7 mouse cellular contexts compared by ENCODE assay signal in the genomic region with DNA sequence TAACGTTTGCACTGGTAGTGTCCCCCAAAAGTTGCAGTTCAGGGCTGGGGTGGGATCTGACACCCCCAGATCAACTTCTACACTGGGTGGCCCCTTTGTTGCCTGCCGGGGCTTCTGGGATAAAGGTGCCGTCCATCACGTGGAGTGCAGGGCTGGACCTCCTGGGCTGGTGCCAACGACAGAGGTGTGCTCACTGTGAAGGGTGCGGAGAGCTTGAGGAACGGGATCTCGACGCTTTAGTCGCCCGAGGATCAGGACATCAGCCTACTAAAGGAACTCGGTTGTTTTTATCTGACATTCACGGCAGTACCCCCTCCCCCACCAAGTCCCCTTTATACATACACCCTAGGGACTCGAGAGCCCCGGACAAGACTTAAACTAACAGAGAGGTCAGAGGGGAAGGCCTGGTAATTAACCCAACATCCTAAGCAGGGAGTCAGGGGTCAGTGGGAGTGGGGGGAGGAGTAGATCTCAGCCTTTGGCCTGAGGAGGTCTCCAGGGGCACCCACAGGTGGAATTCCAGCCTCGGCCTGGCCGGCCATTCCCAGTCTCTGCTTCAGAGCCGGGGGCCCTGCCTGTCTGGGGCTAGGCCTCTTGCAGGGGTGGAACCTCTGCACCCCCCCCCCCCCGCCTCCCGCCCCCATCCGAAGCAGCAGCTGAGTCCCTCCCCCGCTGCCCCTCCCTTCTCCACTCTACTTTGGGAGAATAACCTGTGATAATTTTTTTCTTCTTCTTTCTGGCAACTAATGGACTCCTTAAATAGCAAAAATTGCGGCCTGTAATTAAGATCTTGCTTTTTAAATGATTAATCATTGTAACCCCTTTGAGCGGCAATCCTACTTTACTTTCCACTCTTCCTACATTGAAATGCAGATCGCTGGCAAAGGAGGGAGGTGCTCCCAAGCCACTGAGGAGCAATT. TPM values are rescaled to one million over a fixed set of nuclear protein-coding genes. Genes with fewer than 3 reads are reported as not detected.
DNase-seq lines count a peak whose midpoint lies in the region; ATAC-seq lines count a peak whose summit lies in the region.

No protein-coding gene starts in this region.

- peaks cover 94% of the 10 kb centered on the region for H3K27me3 ChIP-seq in megakaryocyte, embryonic 14.5 days (replicated peaks)
- H3K27me3 ChIP-seq in forebrain, embryonic 15.5 days = no peaks in the 10 kb centered on the region
- H3K27me3 ChIP-seq in liver, embryonic 11.5 days (replicated peaks; ENCODE audit: control insufficient read depth, insufficient read depth, low read length) = peaks cover 68% of the 10 kb centered on the region
- peaks cover 17% of the 10 kb centered on the region; the same call in 1 of the 2 replicates for H3K27me3 ChIP-seq in stomach, embryonic 16.5 days (ENCODE audit: control insufficient read depth, insufficient read depth, low read length)

- H3K9me3 ChIP-seq in megakaryocyte, embryonic 14.5 days = no peaks in the 10 kb centered on the region
- no peaks in the 10 kb centered on the region for H3K9me3 ChIP-seq in forebrain, embryonic 15.5 days
- no peaks in the 10 kb centered on the region for H3K9me3 ChIP-seq in liver, embryonic 11.5 days (ENCODE audit: control insufficient read depth, low read length)
- no peaks in the 10 kb centered on the region for H3K9me3 ChIP-seq in stomach, embryonic 16.5 days (replicated peaks; ENCODE audit: control insufficient read depth, low read length)

- H3K4me2 ChIP-seq in forebrain, embryonic 15.5 days (replicated peaks) = peak overlapping the region; percentile 48
- peak overlapping the region; percentile 63 for H3K4me2 ChIP-seq in liver, embryonic 11.5 days
- H3K4me2 ChIP-seq in stomach, embryonic 16.5 days (ENCODE audit: low read depth, low read length) = peak overlapping the region; percentile 55

- no peak for DNase-seq in liver, embryonic 11.5 days (ENCODE audit: low spot score)
- no peak for DNase-seq in adrenal gland, adult 2 months

- H3K36me3 ChIP-seq in megakaryocyte, embryonic 14.5 days (replicated peaks; ENCODE audit: low read length) = no peaks in the 10 kb centered on the region
- H3K36me3 ChIP-seq in forebrain, embryonic 15.5 days = no peaks in the 10 kb centered on the region
- H3K36me3 ChIP-seq in liver, embryonic 11.5 days (ENCODE audit: control insufficient read depth, insufficient read depth, low read length) = no peaks in the 10 kb centered on the region
- H3K36me3 ChIP-seq in stomach, embryonic 16.5 days (ENCODE audit: control insufficient read depth, insufficient read depth, low read length) = no peaks in the 10 kb centered on the region

- peaks cover 6% of the 10 kb centered on the region for H3K4me1 ChIP-seq in megakaryocyte, embryonic 14.5 days
- peaks cover 69% of the 10 kb centered on the region for H3K4me1 ChIP-seq in forebrain, embryonic 15.5 days
- peaks cover 9% of the 10 kb centered on the region for H3K4me1 ChIP-seq in liver, embryonic 11.5 days (replicated peaks; ENCODE audit: control insufficient read depth, insufficient read depth, low read length)
- H3K4me1 ChIP-seq in stomach, embryonic 16.5 days (ENCODE audit: control insufficient read depth, insufficient read depth, low read length) = peaks cover 20% of the 10 kb centered on the region

- WGBS in forebrain, embryonic 15.5 days = 2% methylated on average over 25 of the region's 25 CpGs
- 9% methylated on average over 23 of the region's 25 CpGs for WGBS in liver, embryonic 11.5 days
- WGBS in stomach, embryonic 16.5 days = 9% methylated on average over 21 of the region's 25 CpGs

- H3K4me3 ChIP-seq in megakaryocyte, embryonic 14.5 days (replicated peaks) = peak overlapping the region; percentile 46
- peak overlapping the region; percentile 25 for H3K4me3 ChIP-seq in forebrain, embryonic 15.5 days
- peak overlapping the region; percentile 22 for H3K4me3 ChIP-seq in liver, embryonic 11.5 days (ENCODE audit: low read depth, low read length)
- H3K4me3 ChIP-seq in stomach, embryonic 16.5 days (replicated peaks; ENCODE audit: low read length) = peak overlapping the region; percentile 36

- no peak for ATAC-seq in megakaryocyte, adult 5-6 weeks (ENCODE audit: poor library complexity, severe bottlenecking)
- peak; percentile 44 for ATAC-seq in forebrain, embryonic 15.5 days (replicated peaks)
- no peak for ATAC-seq in liver, embryonic 11.5 days (replicated peaks; ENCODE audit: low FRiP score)
- ATAC-seq in stomach, embryonic 16.5 days (ENCODE audit: insufficient read depth, low FRiP score) = no peak
- ATAC-seq in granulocyte monocyte progenitor cell, adult 5-6 weeks (replicated peaks; ENCODE audit: poor library complexity, severe bottlenecking) = no peak

- peak overlapping the region; percentile 48 for H3K9ac ChIP-seq in forebrain, embryonic 15.5 days (replicated peaks)
- H3K9ac ChIP-seq in liver, embryonic 11.5 days (ENCODE audit: low read depth, low read length) = no peak overlapping the region
- peak overlapping the region; percentile 68; the same call in 1 of the 2 replicates for H3K9ac ChIP-seq in stomach, embryonic 16.5 days (ENCODE audit: low read length)

- peak overlapping the region; percentile 97 for H3K27ac ChIP-seq in forebrain, embryonic 15.5 days (replicated peaks)
- no peak overlapping the region for H3K27ac ChIP-seq in liver, embryonic 11.5 days (ENCODE audit: low read depth, low read length)
- no peak overlapping the region for H3K27ac ChIP-seq in stomach, embryonic 16.5 days (ENCODE audit: low read length)

RNA-seq across cellular contexts. Expression of gene Rhcg, which starts 39.3 kb away (rescaled TPM):
- polyA plus RNA-seq in megakaryocyte, embryonic 14.5 days (2012; ENCODE audit: insufficient read depth, low replicate concordance) = not detected in 2 replicates
- 0.18 and 1.0 TPM in 2 replicates for total RNA-seq in megakaryocyte, adult 5-6 weeks (2015)
- 0.77 TPM in 1 of 2 replicates, not detected in the other for total RNA-seq in megakaryocyte, adult 5-6 weeks (2017)
- polyA plus RNA-seq in forebrain, embryonic 15.5 days (2015; fragmentation: Nextera tagmentation; extraction: Ambion mirVana) = 1.8 and 3.9 TPM in 2 replicates
- polyA plus RNA-seq in liver, embryonic 11.5 days (2014; fragmentation: Nextera tagmentation; extraction: Ambion mirVana) = not detected in 2 replicates
- polyA plus RNA-seq in stomach, embryonic 16.5 days (2015; fragmentation: Nextera tagmentation; extraction: Ambion mirVana) = 0.35 TPM in 1 of 2 replicates, not detected in the other
- 1.2 TPM in 1 of 2 replicates, not detected in the other for total RNA-seq in granulocyte monocyte progenitor cell, adult 5-6 weeks (2014; fragmentation: Nextera tagmentation)
- 0.13 and 0.21 TPM in 2 replicates for total RNA-seq in granulocyte monocyte progenitor cell, adult 5-6 weeks (2017)
- 10 to 100 TPM; 25.7 to 44.4 TPM for total RNA-seq in adrenal gland, adult 2 months (2021)
- polyA plus RNA-seq in adrenal gland, adult 2 months (2012; rRNA removed) = 0.67 and 10.0 TPM in 2 replicates
